Mouse (Mus musculus): ENCODE data around the gene H2-M5. TPM values are rescaled to one million over a fixed set of nuclear protein-coding genes. Genes with fewer than 3 reads are reported as not detected.
"Not testable (repeated sequence)": the region's sequence is repeated elsewhere in the genome, so short reads cannot be mapped to it uniquely, and the experiment has no call there.

The H2-M5 gene
- 0.73 and 1.1 TPM in 2 replicates for polyA plus RNA-seq (2014; fragmentation: Nextera tagmentation; extraction: Ambion mirVana)

GRCm38 (mm10) chr17:36989437-36989836, at the start of gene H2-M5:
H2-M5 (minus strand) TSS chr17:36989537.
- H3K4me1 ChIP-seq (replicated peaks; ENCODE audit: control insufficient read depth, insufficient read depth, low read length) = 0 out of 2 replicates have a peak, but pooled peaks cover 1% of the 10 kb centered on the region
- ATAC-seq (replicated peaks; ENCODE audit: low FRiP score) = no peak
- H3K36me3 ChIP-seq (ENCODE audit: control insufficient read depth, insufficient read depth, low read length) = no peaks in the 10 kb centered on the region
- H3K4me3 ChIP-seq (ENCODE audit: low read depth, low read length) = no peak within 1 kb of the TSS
- H3K27me3 ChIP-seq (ENCODE audit: control insufficient read depth, insufficient read depth, low read length) = peaks cover 17% of the 10 kb centered on the region
- H3K27ac ChIP-seq (ENCODE audit: low read depth, low read length) = no peak within 1 kb of the TSS
- no peak for DNase-seq (ENCODE audit: low spot score)
- 26% methylated on average over 5 of the region's 5 CpGs for WGBS
- H3K9ac ChIP-seq (ENCODE audit: low read length) = no peak within 1 kb of the TSS
- H3K4me2 ChIP-seq (ENCODE audit: low read depth, low read length, severe bottlenecking) = no peak within 1 kb of the TSS
- no peaks in the 10 kb centered on the region for H3K9me3 ChIP-seq (ENCODE audit: control insufficient read depth, low read length)

DNA sequence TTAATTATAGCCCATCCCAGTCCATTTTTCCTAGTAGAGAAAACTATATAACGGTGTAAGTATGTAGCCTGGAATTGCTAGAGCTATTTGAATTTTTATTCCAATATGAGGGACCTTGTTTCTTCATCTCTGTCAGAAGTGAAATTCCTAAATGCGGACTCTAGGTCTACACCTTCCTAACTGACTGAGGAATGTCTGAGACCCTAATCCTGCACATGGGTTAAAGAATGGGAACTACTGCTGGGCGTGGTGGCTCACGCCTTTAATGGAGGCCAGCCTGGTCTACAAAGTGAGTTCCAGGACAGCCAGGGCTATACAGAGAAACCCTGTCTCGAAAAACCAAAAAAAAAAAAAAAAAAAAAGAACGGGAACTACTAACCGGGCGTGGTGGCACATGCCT, 39.8 kb upstream of the H2-M5 start:
- Histone ChIP-seq H3K9me3 (ENCODE audit: control insufficient read depth, low read length) (no peaks in the 10 kb centered on the region), H3K4me3 (ENCODE audit: low read depth, low read length) (peak overlapping the region; percentile 36), H3K4me1 (replicated peaks; ENCODE audit: control insufficient read depth, insufficient read depth, low read length) (no peaks in the 10 kb centered on the region; the same call in 1 of the 2 replicates), H3K9ac (ENCODE audit: low read length) (peak overlapping the region; percentile 39), H3K27me3 (ENCODE audit: control insufficient read depth, insufficient read depth, low read length) (no peaks in the 10 kb centered on the region), H3K4me2 (ENCODE audit: low read depth, low read length, severe bottlenecking) (peak overlapping the region; percentile 46), H3K27ac (ENCODE audit: low read depth, low read length) (peak overlapping the region; percentile 97), H3K36me3 (ENCODE audit: control insufficient read depth, insufficient read depth, low read length) (no peaks in the 10 kb centered on the region)
- WGBS = 67% methylated on average over 7 of the region's 8 CpGs
- DNase-seq (ENCODE audit: low spot score) = no peak
- peak; percentile 23 for ATAC-seq (replicated peaks; ENCODE audit: low FRiP score)

DNA sequence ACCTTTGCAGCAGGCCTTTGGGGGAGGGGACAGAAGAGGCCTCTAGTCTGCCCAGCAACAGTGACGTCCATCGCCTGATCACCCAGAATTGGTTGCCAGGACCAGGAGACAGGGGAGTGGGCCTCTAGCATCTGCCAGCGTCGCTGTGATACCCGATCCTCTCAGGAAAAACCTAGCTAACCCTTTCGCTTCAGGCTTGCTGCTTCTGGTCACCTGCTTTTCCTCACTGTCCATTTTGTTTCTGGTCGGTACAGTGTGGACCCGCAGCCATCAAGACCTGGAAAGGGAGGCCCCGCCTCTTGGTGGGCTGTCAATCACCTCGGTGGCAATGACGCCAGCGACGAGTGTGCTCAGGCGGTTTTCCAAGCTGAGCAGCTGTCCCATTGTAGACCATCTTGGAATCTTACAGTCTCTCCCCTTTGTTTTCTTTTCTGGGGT, 39.4 kb upstream of the H2-M5 start:
- DNase-seq (ENCODE audit: low spot score) = peak; percentile 97
- Histone ChIP-seq H3K4me3 (ENCODE audit: low read depth, low read length) (peak overlapping the region; percentile 36), H3K4me1 (replicated peaks; ENCODE audit: control insufficient read depth, insufficient read depth, low read length) (no peaks in the 10 kb centered on the region; the same call in 1 of the 2 replicates), H3K4me2 (ENCODE audit: low read depth, low read length, severe bottlenecking) (peak overlapping the region; percentile 46), H3K27ac (ENCODE audit: low read depth, low read length) (peak overlapping the region; percentile 97), H3K36me3 (ENCODE audit: control insufficient read depth, insufficient read depth, low read length) (no peaks in the 10 kb centered on the region), H3K27me3 (ENCODE audit: control insufficient read depth, insufficient read depth, low read length) (no peaks in the 10 kb centered on the region), H3K9me3 (ENCODE audit: control insufficient read depth, low read length) (no peaks in the 10 kb centered on the region), H3K9ac (ENCODE audit: low read length) (peak overlapping the region; percentile 39)
- under 1% methylated on average over 14 of the region's 14 CpGs for WGBS
- peak; percentile 99 for ATAC-seq (replicated peaks; ENCODE audit: low FRiP score)

GRCm38 (mm10) chr17:37028212-37028611, 38.9 kb upstream of the H2-M5 start:
- no peaks in the 10 kb centered on the region for H3K9me3 ChIP-seq (ENCODE audit: control insufficient read depth, low read length)
- peak overlapping the region; percentile 46 for H3K4me2 ChIP-seq (ENCODE audit: low read depth, low read length, severe bottlenecking)
- WGBS = 4% methylated on average over 10 of the region's 10 CpGs
- DNase-seq (ENCODE audit: low spot score) = no peak
- H3K27me3 ChIP-seq (ENCODE audit: control insufficient read depth, insufficient read depth, low read length) = no peaks in the 10 kb centered on the region
- H3K36me3 ChIP-seq (ENCODE audit: control insufficient read depth, insufficient read depth, low read length) = no peaks in the 10 kb centered on the region
- H3K9ac ChIP-seq (ENCODE audit: low read length) = peak overlapping the region; percentile 39
- ATAC-seq (replicated peaks; ENCODE audit: low FRiP score) = no peak; the same call in 1 of the 2 replicates
- no peaks in the 10 kb centered on the region; the same call in 1 of the 2 replicates for H3K4me1 ChIP-seq (replicated peaks; ENCODE audit: control insufficient read depth, insufficient read depth, low read length)
- H3K27ac ChIP-seq (ENCODE audit: low read depth, low read length) = peak overlapping the region; percentile 97
- H3K4me3 ChIP-seq (ENCODE audit: low read depth, low read length) = peak overlapping the region; percentile 36

GRCm38 (mm10) chr17:37027486-37027885, 38.1 kb upstream of the H2-M5 start:
- no peak for DNase-seq (ENCODE audit: low spot score)
- ATAC-seq (replicated peaks; ENCODE audit: low FRiP score) = no peak
- Histone ChIP-seq H3K4me3 (ENCODE audit: low read depth, low read length) (no peak overlapping the region), H3K4me1 (replicated peaks; ENCODE audit: control insufficient read depth, insufficient read depth, low read length) (no peaks in the 10 kb centered on the region; the same call in 1 of the 2 replicates), H3K36me3 (ENCODE audit: control insufficient read depth, insufficient read depth, low read length) (no peaks in the 10 kb centered on the region), H3K4me2 (ENCODE audit: low read depth, low read length, severe bottlenecking) (no peak overlapping the region), H3K27ac (ENCODE audit: low read depth, low read length) (peak overlapping the region; percentile 97; the same call in 1 of the 2 replicates), H3K27me3 (ENCODE audit: control insufficient read depth, insufficient read depth, low read length) (no peaks in the 10 kb centered on the region), H3K9ac (ENCODE audit: low read length) (no peak overlapping the region), H3K9me3 (ENCODE audit: control insufficient read depth, low read length) (no peaks in the 10 kb centered on the region)
- 95% methylated on average over 4 of the region's 4 CpGs for WGBS

GRCm38 (mm10) chr17:37026425-37026824, 37.1 kb upstream of the H2-M5 start:
- Histone ChIP-seq H3K9ac (ENCODE audit: low read length) (no peak overlapping the region), H3K9me3 (ENCODE audit: control insufficient read depth, low read length) (no peaks in the 10 kb centered on the region), H3K27me3 (ENCODE audit: control insufficient read depth, insufficient read depth, low read length) (no peaks in the 10 kb centered on the region), H3K4me1 (replicated peaks; ENCODE audit: control insufficient read depth, insufficient read depth, low read length) (no peaks in the 10 kb centered on the region; the same call in 1 of the 2 replicates), H3K4me2 (ENCODE audit: low read depth, low read length, severe bottlenecking) (no peak overlapping the region), H3K27ac (ENCODE audit: low read depth, low read length) (no peak overlapping the region), H3K4me3 (ENCODE audit: low read depth, low read length) (no peak overlapping the region), H3K36me3 (ENCODE audit: control insufficient read depth, insufficient read depth, low read length) (no peaks in the 10 kb centered on the region)
- ATAC-seq (replicated peaks; ENCODE audit: low FRiP score) (no peak), DNase-seq (ENCODE audit: low spot score) (no peak)
- 69% methylated on average over 2 of the region's 2 CpGs for WGBS

- Histone ChIP-seq H3K9me3 (ENCODE audit: control insufficient read depth, low read length) (no peaks in the 10 kb centered on the region), H3K9ac (ENCODE audit: low read length) (no peak within 1 kb of the TSS), H3K4me2 (ENCODE audit: low read depth, low read length, severe bottlenecking) (no peak within 1 kb of the TSS), H3K27me3 (ENCODE audit: control insufficient read depth, insufficient read depth, low read length) (no peaks in the 10 kb centered on the region), H3K27ac (ENCODE audit: low read depth, low read length) (no peak within 1 kb of the TSS), H3K36me3 (ENCODE audit: control insufficient read depth, insufficient read depth, low read length) (no peaks in the 10 kb centered on the region), H3K4me3 (ENCODE audit: low read depth, low read length) (no peak within 1 kb of the TSS), H3K4me1 (replicated peaks; ENCODE audit: control insufficient read depth, insufficient read depth, low read length) (no peaks in the 10 kb centered on the region)
- DNase-seq (ENCODE audit: low spot score) (no peak), ATAC-seq (replicated peaks; ENCODE audit: low FRiP score) (no peak)
- WGBS = 73% methylated on average over 9 of the region's 9 CpGs
These were observed 33.6 kb upstream of the H2-M5 start, which contains the start of gene Mog for GRCm38 (mm10) chr17:37022628-37023576. Mog (minus strand) TSS chr17:37023398.

- not testable (repeated sequence) for H3K36me3 ChIP-seq (ENCODE audit: control insufficient read depth, insufficient read depth, low read length); H3K4me1 ChIP-seq (replicated peaks; ENCODE audit: control insufficient read depth, insufficient read depth, low read length); H3K4me2 ChIP-seq (ENCODE audit: low read depth, low read length, severe bottlenecking); H3K27ac ChIP-seq (ENCODE audit: low read depth, low read length); H3K27me3 ChIP-seq (ENCODE audit: control insufficient read depth, insufficient read depth, low read length); H3K9ac ChIP-seq (ENCODE audit: low read length); DNase-seq (ENCODE audit: low spot score); H3K4me3 ChIP-seq (ENCODE audit: low read depth, low read length); H3K9me3 ChIP-seq (ENCODE audit: control insufficient read depth, low read length); ATAC-seq (replicated peaks; ENCODE audit: low FRiP score)
- 94% methylated on average over 5 of the region's 5 CpGs for WGBS
These were observed 29.9 kb upstream of the H2-M5 start for GRCm38 (mm10) chr17:37019242-37019641.
